Mouse (Mus musculus) intestine, embryonic 15.5 days (tissue): ENCODE results near the gene Klri1. TPM values are rescaled to one million over a fixed set of nuclear protein-coding genes. Genes with fewer than 3 reads are reported as not detected.
"Not testable (repeated sequence)": the region's sequence is repeated elsewhere in the genome, so short reads cannot be mapped to it uniquely, and the experiment has no call there.

Experiments used
- ATAC-seq: fragments of 200-750 bp; cut with Nextera tagmentation; 2 replicates; pipeline ENCODE4 v1.8.0; 2017; ENCODE audit warnings: moderate TSS enrichment, moderate library complexity
- H3K27ac ChIP-seq: fragments of 300-500 bp; sonication (generic); 2 replicates; pipeline ENCODE4 v1.5.1; 2015; ENCODE audit warnings: mild to moderate bottlenecking, inconsistent platforms
- H3K27me3 ChIP-seq: fragments of 300-500 bp; sonication (generic); replicated peaks from 2 replicates; pipeline ENCODE4 v1.6.1; 2015; ENCODE audit warnings: inconsistent platforms
- H3K36me3 ChIP-seq: fragments of 300-500 bp; sonication (generic); 2 replicates; pipeline ENCODE4 v1.6.1; 2015; ENCODE audit warnings: inconsistent platforms
- H3K4me1 ChIP-seq: fragments of 300-500 bp; sonication (generic); replicated peaks from 2 replicates; pipeline ENCODE4 v1.6.1; 2015; ENCODE audit warnings: inconsistent platforms
- H3K4me2 ChIP-seq: fragments of 300-500 bp; sonication (generic); replicated peaks from 2 replicates; pipeline ENCODE4 v1.6.1; 2015; ENCODE audit warnings: mild to moderate bottlenecking, inconsistent platforms
- H3K4me3 ChIP-seq: fragments of 300-500 bp; sonication (generic); replicated peaks from 2 replicates; pipeline ENCODE4 v1.5.1; 2015; ENCODE audit warnings: inconsistent platforms
- H3K9ac ChIP-seq: fragments of 300-500 bp; sonication (generic); 2 replicates; pipeline ENCODE4 v1.6.1; 2015; ENCODE audit warnings: inconsistent platforms
- H3K9me3 ChIP-seq: fragments of 300-500 bp; sonication (generic); 2 replicates; pipeline ENCODE4 v1.6.1; 2016; ENCODE audit warnings: inconsistent platforms
- WGBS: fragments of 180-500 bp; shearing (Covaris S2); methylation state at CpG from one replicate; pipeline ENCODE4 v1.1.7; 2015; 5-methylcytosine and 5-hydroxymethylcytosine counted together
- polyA plus RNA-seq: library from polyadenylated mRNA; unstranded; fragments of >200 nt; fragmentation: Nextera tagmentation; extraction: Ambion mirVana; gene quantifications from 2 replicates; pipeline ENCODE4 v1.2.1, GENCODE M21; 2015

The Klri1 gene
- not detected in 2 replicates for polyA plus RNA-seq

GRCm38 (mm10) chr6:129717032-129717431 lies at the start of gene Klri1:
Gene Klri1, minus strand, starts transcription at chr6:129717132.
- H3K4me3 ChIP-seq: no peak within 1 kb of the TSS
- H3K9me3 ChIP-seq: no peaks in the 10 kb centered on the region
- H3K9ac ChIP-seq: no peak within 1 kb of the TSS
- no peaks in the 10 kb centered on the region for H3K4me1 ChIP-seq
- 76% methylated on average over 4 of the region's 4 CpGs for WGBS
- no peak for ATAC-seq
- no peaks in the 10 kb centered on the region for H3K27me3 ChIP-seq
- no peak within 1 kb of the TSS for H3K4me2 ChIP-seq
- no peak within 1 kb of the TSS for H3K27ac ChIP-seq
- no peaks in the 10 kb centered on the region for H3K36me3 ChIP-seq

GRCm38 (mm10) chr6:129747654-129748032 lies 30.7 kb upstream of the Klri1 start:
- Histone ChIP-seq H3K27ac (no peak overlapping the region), H3K9ac (no peak overlapping the region), H3K4me2 (no peak overlapping the region), H3K4me3 (no peak overlapping the region), H3K9me3 (no peaks in the 10 kb centered on the region), H3K4me1 (no peaks in the 10 kb centered on the region), H3K27me3 (no peaks in the 10 kb centered on the region), H3K36me3 (no peaks in the 10 kb centered on the region)
- no peak for ATAC-seq
- WGBS: 72% methylated on average over 3 of the region's 3 CpGs

- Histone ChIP-seq H3K9ac (no peak overlapping the region), H3K36me3 (no peaks in the 10 kb centered on the region), H3K9me3 (no peaks in the 10 kb centered on the region), H3K4me3 (no peak overlapping the region), H3K27ac (no peak overlapping the region), H3K27me3 (no peaks in the 10 kb centered on the region), H3K4me1 (no peaks in the 10 kb centered on the region), H3K4me2 (no peak overlapping the region)
- no peak for ATAC-seq
- 82% methylated on average over 4 of the region's 4 CpGs for WGBS
These were observed 30.2 kb upstream of the Klri1 start for GRCm38 (mm10) chr6:129747016-129747653.

- no peak overlapping the region for H3K9ac ChIP-seq
- no peaks in the 10 kb centered on the region for H3K36me3 ChIP-seq
- no peaks in the 10 kb centered on the region for H3K9me3 ChIP-seq
- H3K4me1 ChIP-seq: no peaks in the 10 kb centered on the region
- no peak overlapping the region for H3K4me2 ChIP-seq
- ATAC-seq: no peak
- WGBS: 68% methylated on average over 3 of the region's 3 CpGs
- no peaks in the 10 kb centered on the region for H3K27me3 ChIP-seq
- H3K4me3 ChIP-seq: no peak overlapping the region
- H3K27ac ChIP-seq: no peak overlapping the region
These were observed 29.2 kb upstream of the Klri1 start for GRCm38 (mm10) chr6:129746151-129746550.

- Histone ChIP-seq H3K4me1 (no peaks in the 10 kb centered on the region), H3K36me3 (no peaks in the 10 kb centered on the region), H3K9ac (no peak within 1 kb of the TSS), H3K4me2 (no peak within 1 kb of the TSS), H3K27me3 (no peaks in the 10 kb centered on the region), H3K27ac (no peak within 1 kb of the TSS), H3K4me3 (no peak within 1 kb of the TSS), H3K9me3 (no peaks in the 10 kb centered on the region)
- WGBS: 52% methylated on average over 2 of the region's 2 CpGs
- ATAC-seq: no peak
These were observed 23.3 kb upstream of the Klri1 start, which contains the start of gene Klri2 for GRCm38 (mm10) chr6:129740069-129740721. Gene Klri2, minus strand, starts transcription at chr6:129740484.

- H3K4me1 ChIP-seq: no peaks in the 10 kb centered on the region
- H3K4me2 ChIP-seq: no peak overlapping the region
- no peak for ATAC-seq
- no peaks in the 10 kb centered on the region for H3K36me3 ChIP-seq
- H3K4me3 ChIP-seq: no peak overlapping the region
- no peaks in the 10 kb centered on the region for H3K27me3 ChIP-seq
- H3K9me3 ChIP-seq: no peaks in the 10 kb centered on the region
- no peak overlapping the region for H3K27ac ChIP-seq
- H3K9ac ChIP-seq: no peak overlapping the region
These were observed 19.5 kb upstream of the Klri1 start for GRCm38 (mm10) chr6:129736414-129736813.

GRCm38 (mm10) chr6:129727237-129727636 lies 10.3 kb upstream of the Klri1 start:
- Histone ChIP-seq H3K4me3 (no peak overlapping the region), H3K4me2 (no peak overlapping the region), H3K4me1 (no peaks in the 10 kb centered on the region), H3K27ac (no peak overlapping the region), H3K9me3 (no peaks in the 10 kb centered on the region), H3K9ac (no peak overlapping the region), H3K27me3 (no peaks in the 10 kb centered on the region), H3K36me3 (no peaks in the 10 kb centered on the region)
- WGBS: 84% methylated on average over 1 of the region's 1 CpGs
- no peak for ATAC-seq

GRCm38 (mm10) chr6:129721390-129721789 lies 4.5 kb upstream of the Klri1 start:
- no peak for ATAC-seq
- H3K27me3 ChIP-seq: no peaks in the 10 kb centered on the region
- H3K36me3 ChIP-seq: no peaks in the 10 kb centered on the region
- no peak overlapping the region for H3K4me3 ChIP-seq
- H3K4me1 ChIP-seq: no peaks in the 10 kb centered on the region
- 78% methylated on average over 1 of the region's 1 CpGs for WGBS
- no peak overlapping the region for H3K4me2 ChIP-seq
- no peak overlapping the region for H3K9ac ChIP-seq
- no peak overlapping the region for H3K27ac ChIP-seq
- H3K9me3 ChIP-seq: no peaks in the 10 kb centered on the region

- Histone ChIP-seq H3K9me3 (no peaks in the 10 kb centered on the region), H3K4me2 (no peak overlapping the region), H3K4me1 (no peaks in the 10 kb centered on the region), H3K36me3 (no peaks in the 10 kb centered on the region), H3K27ac (no peak overlapping the region), H3K4me3 (no peak overlapping the region), H3K9ac (no peak overlapping the region), H3K27me3 (no peaks in the 10 kb centered on the region)
- 22% methylated on average over 3 of the region's 3 CpGs for WGBS
- no peak for ATAC-seq
These were observed 3.6 kb upstream of the Klri1 start for GRCm38 (mm10) chr6:129720487-129720886.

GRCm38 (mm10) chr6:129713566-129713965 lies 3.4 kb downstream of the Klri1 start:
- H3K27me3 ChIP-seq: no peaks in the 10 kb centered on the region
- ATAC-seq: no peak
- H3K36me3 ChIP-seq: no peaks in the 10 kb centered on the region
- 21% methylated on average over 1 of the region's 1 CpGs for WGBS
- no peak overlapping the region for H3K4me2 ChIP-seq
- no peak overlapping the region for H3K4me3 ChIP-seq
- no peak overlapping the region for H3K27ac ChIP-seq
- no peaks in the 10 kb centered on the region for H3K9me3 ChIP-seq
- no peak overlapping the region for H3K9ac ChIP-seq
- no peaks in the 10 kb centered on the region for H3K4me1 ChIP-seq

GRCm38 (mm10) chr6:129691436-129691835 lies 25.5 kb downstream of the Klri1 start:
- 66% methylated on average over 10 of the region's 10 CpGs for WGBS

GRCm38 (mm10) chr6:129680379-129680778 lies 36.6 kb downstream of the Klri1 start:
- H3K4me1 ChIP-seq: no peaks in the 10 kb centered on the region
- no peak overlapping the region for H3K4me2 ChIP-seq
- H3K9me3 ChIP-seq: no peaks in the 10 kb centered on the region
- H3K27ac ChIP-seq: no peak overlapping the region
- no peak overlapping the region for H3K9ac ChIP-seq
- no peaks in the 10 kb centered on the region for H3K27me3 ChIP-seq
- no peak overlapping the region for H3K4me3 ChIP-seq
- 47% methylated on average over 1 of the region's 1 CpGs for WGBS
- peak; percentile 88 for ATAC-seq
- H3K36me3 ChIP-seq: no peaks in the 10 kb centered on the region

More at GRCm38 (mm10) chr6:129691436-129691835, 25.5 kb downstream of the Klri1 start:
- H3K4me1 ChIP-seq, H3K9me3 ChIP-seq, H3K36me3 ChIP-seq, H3K27ac ChIP-seq, H3K4me2 ChIP-seq, ATAC-seq, H3K9ac ChIP-seq, H3K27me3 ChIP-seq, H3K4me3 ChIP-seq: not testable (repeated sequence)

- Histone ChIP-seq H3K9ac (no peak within 1 kb of the TSS), H3K9me3 (no peaks in the 10 kb centered on the region), H3K4me3 (no peak within 1 kb of the TSS), H3K27me3 (no peaks in the 10 kb centered on the region), H3K36me3 (no peaks in the 10 kb centered on the region), H3K4me1 (no peaks in the 10 kb centered on the region), H3K4me2 (no peak within 1 kb of the TSS), H3K27ac (no peak within 1 kb of the TSS)
- no peak for ATAC-seq
- 72% methylated on average over 3 of the region's 3 CpGs for WGBS
These were observed 38.1 kb downstream of the Klri1 start, which contains the start of gene Klrc1 for GRCm38 (mm10) chr6:129678873-129679272. Gene Klrc1, minus strand, starts transcription at chr6:129678973.
